Mouse (Mus musculus) testis, adult 2 months (tissue): ENCODE measurements around the gene Scube1.

Source experiments
- CTCF ChIP-seq: fragments of 200-500 bp; IDR thresholded peaks from 2 replicates; pipeline ENCODE4 v1.5.1; 2012; ENCODE audit warnings: low read depth, mild to moderate bottlenecking, inconsistent platforms, low read length, moderate library complexity; ENCODE audit not compliant: control insufficient read depth, insufficient read depth, insufficient replicate concordance
- POLR2A ChIP-seq: fragments of 200-500 bp; IDR thresholded peaks from 2 replicates; pipeline ENCODE4 v1.6.1; 2012; ENCODE audit warnings: low read depth, mild to moderate bottlenecking, inconsistent platforms, low read length, moderate library complexity; ENCODE audit not compliant: control insufficient read depth

- TF ChIP-seq CTCF (no peak), POLR2A (no peak)
Measured at GRCm38 (mm10) chr15:83676286-83676685, 48.5 kb downstream of the Scube1 start.
